16 mouse cellular contexts compared by ENCODE assay signal in the genomic region with DNA sequence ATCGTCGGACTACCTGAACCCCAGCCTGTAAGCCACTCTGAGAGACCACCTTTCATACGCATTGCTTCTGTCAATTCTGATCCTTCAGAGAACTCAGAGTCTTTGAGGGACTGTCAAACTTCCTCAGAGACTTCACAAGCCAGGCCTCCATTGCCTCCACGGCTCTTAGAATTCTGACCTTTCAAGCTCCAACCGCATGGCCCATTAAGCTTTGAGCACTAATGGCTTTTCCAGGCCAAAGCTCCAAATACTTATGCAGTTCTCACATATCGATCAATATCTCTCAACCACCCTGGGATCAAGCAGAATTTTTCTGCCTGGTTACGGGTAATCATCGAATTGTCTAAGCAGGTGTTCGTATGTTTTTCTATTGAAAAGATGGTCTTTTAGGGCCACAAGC. TPM values are rescaled to one million over a fixed set of nuclear protein-coding genes. Genes with fewer than 3 reads are reported as not detected.
"Had no signal": no experiment of that assay in that cellular context is flagged by ENCODE, and none has a peak within 500 bp of the region (broad histone marks: within the 10 kb centered on the region; RNA-seq: fewer than 3 reads in every experiment).

No protein-coding gene starts in this region.

- ATAC-seq: intestine, embryonic 15.5 days; midbrain, embryonic 16.5 days had no signal

- H3K27me3 ChIP-seq: intestine, embryonic 15.5 days; liver, embryonic 15.5 days had no signal

- H3K4me3 ChIP-seq: intestine, embryonic 15.5 days; layer of hippocampus, adult 2 months; liver, embryonic 15.5 days had no signal

- H3K36me3 ChIP-seq: intestine, embryonic 15.5 days; liver, embryonic 15.5 days had no signal

- H3K4me2 ChIP-seq: intestine, embryonic 15.5 days; liver, embryonic 15.5 days; lung, embryonic 14.5 days; midbrain, embryonic 11.5 days had no signal

- H3K4me1 ChIP-seq: intestine, embryonic 15.5 days; liver, embryonic 15.5 days had no signal

- H3K27ac ChIP-seq: intestine, embryonic 15.5 days; layer of hippocampus, adult 2 months; liver, embryonic 15.5 days had no signal

- H3K9ac ChIP-seq: intestine, embryonic 15.5 days; liver, embryonic 15.5 days; lung, embryonic 14.5 days had no signal

- H3K9me3 ChIP-seq: intestine, embryonic 15.5 days; liver, embryonic 15.5 days had no signal

- DNase-seq: kidney, adult 2 months; kidney, postnatal 10 days; kidney, postnatal 4 days; lung, embryonic 14.5 days; lung, postnatal 10 days; lung, postnatal 4 days; right cerebral cortex, postnatal 4 days; spleen, adult 18-20 months; thymus, adult 18-20 months; thymus, postnatal 14 days had no signal

RNA-seq across cellular contexts. Expression of gene Kcnmb4, which starts 12.2 kb away (rescaled TPM):
- total RNA-seq: megakaryocyte, adult 5-6 weeks had no signal
